Mouse (Mus musculus) spleen, adult 10 weeks (tissue): ENCODE data around the gene Hspb3. TPM values are rescaled to one million over a fixed set of nuclear protein-coding genes. Genes with fewer than 3 reads are reported as not detected.

Experiments used
- polyA plus RNA-seq: library from polyadenylated mRNA; stranded (reverse); fragments of 350-450 nt; fragmentation: Illumina TruSeq; extraction: RNeasy Lipid Tissue Mini Kit (QIAGEN cat#74804); gene quantifications from one replicate; pipeline ENCODE4 v1.2.3, GENCODE M21; 2015; ENCODE audit warnings: low replicate concordance; ENCODE audit not compliant: insufficient read depth

Gene Hspb3
- polyA plus RNA-seq: not detected

DNA sequence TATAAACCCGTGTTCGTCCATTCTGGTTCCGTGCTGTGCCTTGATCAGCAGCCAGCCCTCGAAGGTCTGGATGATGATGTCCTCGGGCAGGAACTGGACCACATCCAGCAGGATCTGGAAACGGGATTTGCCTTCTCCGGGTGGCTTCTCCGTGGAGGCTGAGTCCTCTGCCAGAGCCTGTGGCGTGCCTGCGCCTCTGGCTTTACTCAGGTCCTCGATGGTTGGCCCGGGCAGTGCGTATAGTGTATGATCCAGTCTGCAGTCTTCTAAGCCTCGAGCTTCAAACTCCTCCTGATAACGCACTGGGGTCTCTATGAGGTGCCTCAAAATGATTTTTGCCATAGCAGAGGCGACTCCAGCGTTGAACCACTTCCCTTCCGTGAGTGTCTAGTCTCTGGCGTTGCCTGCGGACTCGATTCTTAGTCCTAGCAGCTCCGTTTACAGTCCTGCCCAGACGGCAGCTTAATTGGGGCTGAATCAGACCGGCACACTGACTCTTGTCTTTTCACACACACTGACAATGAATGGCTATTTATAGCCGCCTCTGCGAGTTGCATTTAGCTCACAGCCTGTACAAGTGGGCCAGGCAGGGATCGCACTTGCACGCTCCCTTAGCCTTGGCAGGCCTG, at the start of gene Hspb3:
Gene Hspb3, minus strand, starts transcription at position 526 of the 629 bp plus-strand sequence.

DNA sequence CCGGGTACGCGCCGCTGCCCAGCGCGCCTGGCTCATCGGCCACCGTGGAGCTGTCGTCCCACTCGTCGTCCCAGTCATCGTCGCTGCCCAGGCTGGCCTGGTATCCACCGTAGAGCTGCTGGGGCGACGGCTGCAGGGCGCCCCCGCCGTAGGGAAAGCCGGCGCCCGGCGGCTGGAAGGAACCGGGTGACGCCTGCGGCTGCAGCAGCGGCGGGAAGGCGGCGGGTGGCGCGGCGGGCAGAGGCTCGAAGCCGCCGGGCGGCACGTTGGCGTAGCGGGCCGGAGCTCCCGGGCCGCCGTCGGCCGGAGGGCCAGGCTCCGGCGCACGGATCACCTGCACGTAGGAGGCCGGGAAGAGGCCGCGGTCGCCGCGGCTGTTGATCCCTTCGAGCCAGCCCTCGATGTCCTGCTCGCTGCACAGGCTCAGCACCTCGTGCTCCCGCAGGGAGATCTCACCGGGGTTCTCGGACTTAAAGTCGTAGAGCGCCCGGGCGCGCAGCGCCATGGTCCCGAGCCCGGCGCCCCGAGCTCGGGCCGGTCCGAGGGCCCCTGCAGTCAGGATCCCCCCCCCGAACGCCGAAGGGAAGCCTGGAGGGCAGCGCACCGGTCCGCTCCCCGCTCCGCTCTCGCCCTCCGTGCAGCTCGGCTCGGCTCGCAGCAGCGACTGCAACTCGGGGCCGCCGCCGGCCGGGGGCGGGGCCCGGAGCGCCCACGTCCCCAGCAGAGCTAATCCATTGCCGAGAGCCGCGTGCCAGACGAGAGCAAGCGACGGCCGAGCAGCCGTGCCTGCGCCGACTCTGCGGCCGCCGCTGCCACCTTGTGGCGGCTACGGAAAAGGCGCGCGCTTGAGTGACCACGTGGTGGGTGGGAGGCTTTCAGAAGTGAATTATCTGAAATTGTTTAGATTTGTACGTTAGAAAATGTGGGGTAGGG, 45.3 kb downstream of the Hspb3 start, which contains the start of gene Snx18:
Gene Snx18, minus strand, starts transcription at position 674 of the 933 bp plus-strand sequence.

Other genes starting within 250 kb of the Hspb3 start
- gene Snx18, start 45.1 kb downstream of the Hspb3 start, polyA plus RNA-seq: 35.7 TPM
- gene Arl15, start 130.8 kb upstream of the Hspb3 start, polyA plus RNA-seq: 9.2 TPM